Mouse (Mus musculus) MEL (cell line): ENCODE measurements around the gene 4921511M17Rik. TPM values are rescaled to one million over a fixed set of nuclear protein-coding genes. Genes with fewer than 3 reads are reported as not detected.

Experiments used
- DNase-seq: peaks from one replicate; pipeline ENCODE4 v3.0.0; 2011; ENCODE audit warnings: low read depth, low spot score
- H3K27ac ChIP-seq: 2 replicates; pipeline ENCODE4 v1.5.1; 2012; ENCODE audit warnings: low read depth, mild to moderate bottlenecking, control low read depth, low read length, moderate library complexity; ENCODE audit not compliant: control insufficient read depth
- H3K27me3 ChIP-seq, 2 experiments: fragments of 150-350 bp in 1 of 2; sonication (generic) in 1 of 2; 2 replicates each; pipeline ENCODE4 v1.6.1; 2012; ENCODE audit warnings: low read length in 2 of 2, mild to moderate bottlenecking in 2 of 2, improper control_type of control experiment in 1 of 2, moderate library complexity in 1 of 2; ENCODE audit not compliant: insufficient read depth in 2 of 2, control insufficient read depth in 1 of 2
- H3K36me3 ChIP-seq, 2 experiments: 2 replicates each; pipeline ENCODE4 v1.6.1; 2012 to 2014; ENCODE audit warnings: low read length in 2 of 2, improper control_type of control experiment in 1 of 2, inconsistent platforms in 1 of 2, mild to moderate bottlenecking in 1 of 2; ENCODE audit not compliant: insufficient read depth in 2 of 2, control insufficient read depth in 1 of 2
- H3K4me1 ChIP-seq, 2 experiments: fragments of 150-350 bp in 1 of 2; sonication (generic) in 1 of 2; 2 replicates each; pipeline ENCODE4 v1.6.1; 2012; ENCODE audit warnings: low read length in 2 of 2, improper control_type of control experiment in 1 of 2, mild to moderate bottlenecking in 1 of 2; ENCODE audit not compliant: insufficient read depth in 2 of 2, control insufficient read depth in 1 of 2
- H3K4me3 ChIP-seq, 2 experiments: fragments of 150-350 bp in 1 of 2; sonication (generic) in 1 of 2; 2 replicates each; pipeline ENCODE4 v1.5.1; 2012; ENCODE audit warnings: low read depth in 2 of 2, low read length in 2 of 2, mild to moderate bottlenecking in 2 of 2, moderate library complexity in 2 of 2, control low read depth in 1 of 2, improper control_type of control experiment in 1 of 2; ENCODE audit not compliant: control insufficient read depth in 1 of 2, insufficient read depth in 1 of 2
- H3K79me2 ChIP-seq: 2 replicates; pipeline ENCODE4 v1.6.1; 2012; ENCODE audit warnings: mild to moderate bottlenecking, low read length, moderate library complexity; ENCODE audit not compliant: control insufficient read depth, poor library complexity, insufficient read depth
- H3K9ac ChIP-seq: 2 replicates; pipeline ENCODE4 v1.6.1; 2012; ENCODE audit warnings: low read depth, mild to moderate bottlenecking, control low read depth, low read length, moderate library complexity; ENCODE audit not compliant: control insufficient read depth, poor library complexity, severe bottlenecking
- H3K9me3 ChIP-seq: fragments of 150-350 bp; sonication (generic); replicated peaks from 2 replicates; pipeline ENCODE4 v1.6.1; 2012; ENCODE audit warnings: mild to moderate bottlenecking, low read length, improper control_type of control experiment, moderate library complexity; ENCODE audit not compliant: insufficient read depth
- CTCF ChIP-seq, 3 experiments: IDR thresholded peaks in 2 of 3; conservative IDR thresholded peaks in 1 of 3; 2 replicates each; pipeline ENCODE4 v1.5.1; 2011 to 2012; ENCODE audit warnings: low read length in 3 of 3, low read depth in 2 of 3, mild to moderate bottlenecking in 2 of 3, improper control_type of control experiment in 1 of 3, inconsistent platforms in 1 of 3, mixed read lengths in 1 of 3, moderate library complexity in 1 of 3; ENCODE audit not compliant: control insufficient read depth in 1 of 3, insufficient read depth in 1 of 3, poor library complexity in 1 of 3, severe bottlenecking in 1 of 3
- MYB ChIP-seq: IDR thresholded peaks from 2 replicates; pipeline ENCODE4 v1.6.1; 2011; ENCODE audit warnings: mild to moderate bottlenecking, low read depth, low read length, improper control_type of control experiment
- polyA plus RNA-seq, 2 experiments: library from polyadenylated mRNA; stranded (reverse) in 1 of 2; unstranded in 1 of 2; fragments of >175 nt in 1 of 2; fragments of >200 nt in 1 of 2; gene quantifications; 2 replicates each; pipeline versions ENCODE4 v1.2.1 to v1.2.4; 2012; ENCODE audit warnings: low replicate concordance in 2 of 2, low read depth in 1 of 2; ENCODE audit not compliant: insufficient read length in 2 of 2, insufficient read depth in 1 of 2, missing spikeins in 1 of 2
- total RNA-seq: library from RNA; depleted of rRNA; stranded (reverse); fragments of 300-350 nt; gene quantifications from 2 replicates; pipeline ENCODE4 v1.2.3, GENCODE M21; 2012; rRNA removed

Gene 4921511M17Rik
- total and polyA plus RNA-seq, 3 experiments, result not detected

- Histone ChIP-seq H3K9me3 (no peaks in the 10 kb centered on the region), H3K27ac (no peak overlapping the region)
Observed at GRCm38 (mm10) chrX:153974450-153974849, 59.2 kb downstream of the 4921511M17Rik start.

More at GRCm38 (mm10) chrX:153974450-153974849, 59.2 kb downstream of the 4921511M17Rik start:
- TF ChIP-seq MYB (no peak), CTCF (IDR thresholded peaks at IDR 0.05 in 2 of 3, conservative IDR thresholded peaks at IDR 0.05 in 1 of 3; ENCODE audit: control insufficient read depth in 1 of 3, insufficient read depth in 1 of 3, low read depth in 2 of 3, low read length in 3 of 3, poor library complexity in 1 of 3, severe bottlenecking in 1 of 3) (0 out of 6 replicates have a peak, but pooled peaks of 1 of the 3 experiments have one; percentile 23)
- Histone ChIP-seq H3K79me2 (no peaks in the 10 kb centered on the region), H3K9ac (no peak overlapping the region), H3K4me1 (no peaks in the 10 kb centered on the region), H3K4me3 (no peak overlapping the region), H3K36me3 (no peaks in the 10 kb centered on the region), H3K27me3 (no peaks in the 10 kb centered on the region)
- no peak for DNase-seq

Other genes with a start within 250 kb of the 4921511M17Rik start
- gene Spin2c, start 201.6 kb downstream of the 4921511M17Rik start, total RNA-seq, result not detected in 2 replicates
- gene Spin2c, start 201.6 kb downstream of the 4921511M17Rik start, polyA plus RNA-seq, result not detected
- not detected in 2 replicates for gene Samt1, start 21.2 kb downstream of the 4921511M17Rik start, total RNA-seq
- gene Samt1, start 21.2 kb downstream of the 4921511M17Rik start, polyA plus RNA-seq, result not detected
- not detected in 2 replicates for gene Gm10057, start 21.2 kb upstream of the 4921511M17Rik start, total RNA-seq
- not detected for gene Gm10057, start 21.2 kb upstream of the 4921511M17Rik start, polyA plus RNA-seq
- not detected in 2 replicates for gene Gm15140, start 86.9 kb upstream of the 4921511M17Rik start, total RNA-seq
- not detected for gene Gm15140, start 86.9 kb upstream of the 4921511M17Rik start, polyA plus RNA-seq